Mouse (Mus musculus) cortical plate, adult 2 months (tissue): ENCODE measurements around the gene Fam160b1.

Experiments used
- CTCF ChIP-seq: fragments of 200-500 bp; IDR thresholded peaks from 2 replicates; pipeline ENCODE4 v1.5.1; 2011; ENCODE audit warnings: mild to moderate bottlenecking, control low read depth, low read length; ENCODE audit not compliant: insufficient read depth; ENCODE audit errors: extremely low read depth
- POLR2A ChIP-seq: fragments of 200-500 bp; IDR thresholded peaks from 2 replicates; pipeline ENCODE4 v1.6.1; 2011; ENCODE audit warnings: mild to moderate bottlenecking, low read length, control low read depth; ENCODE audit not compliant: insufficient read depth; ENCODE audit errors: extremely low read depth

DNA sequence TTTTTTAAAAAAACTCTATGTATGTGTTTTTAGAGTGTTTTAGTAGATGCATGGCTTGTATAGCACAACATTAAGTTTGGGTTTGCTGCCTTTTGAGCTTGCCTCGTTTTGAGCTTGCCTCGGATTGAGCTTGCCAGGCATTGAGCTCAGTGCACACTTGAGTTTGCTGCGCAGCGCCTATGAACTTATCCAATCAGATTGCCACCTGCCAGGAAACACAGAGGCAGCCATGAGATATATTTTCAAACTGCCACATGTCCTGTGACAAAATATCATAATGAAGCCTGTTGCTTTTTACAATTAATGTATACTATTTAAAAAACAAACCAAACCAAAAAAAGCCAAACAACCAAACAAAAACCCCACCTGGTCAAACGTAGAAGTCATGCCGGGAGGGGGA, 29.2 kb upstream of the Fam160b1 start:
- TF ChIP-seq CTCF (no peak), POLR2A (no peak)
